Mouse (Mus musculus): Measurements from ENCODE around the gene Wdr76. TPM values are rescaled to one million over a fixed set of nuclear protein-coding genes. Genes with fewer than 3 reads are reported as not detected.

Gene Wdr76
- polyA plus RNA-seq, 1 experiment from 2014 or later, result 8.9 TPM

DNA sequence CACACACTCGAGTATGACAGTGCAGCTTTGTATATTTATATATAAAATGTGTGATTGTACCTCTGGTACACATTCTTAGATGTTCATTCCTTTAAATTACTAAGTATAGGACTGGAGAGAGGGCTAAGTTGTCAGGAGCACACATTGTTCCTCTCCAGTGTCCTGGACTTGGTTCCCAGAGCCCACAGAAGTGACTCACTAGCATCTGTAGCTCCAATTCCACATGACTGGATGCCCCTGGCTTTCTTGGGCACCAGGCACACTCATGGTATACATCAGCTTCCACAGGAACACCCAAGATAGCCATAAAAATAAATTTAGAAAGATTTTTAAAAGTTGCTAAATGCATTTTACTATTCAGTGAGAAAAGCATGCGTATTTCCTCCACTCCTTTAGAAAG lies 18.5 kb downstream of the Wdr76 start:
- WGBS, result 86% methylated on average over 2 of the region's 2 CpGs
- Histone ChIP-seq H3K27ac (no peak overlapping the region), H3K4me2 (no peak overlapping the region), H3K27me3 (no peaks in the 10 kb centered on the region), H3K9ac (no peak overlapping the region), H3K9me3 (no peaks in the 10 kb centered on the region), H3K4me1 (no peaks in the 10 kb centered on the region), H3K4me3 (no peak overlapping the region), H3K36me3 (peaks cover 47% of the 10 kb centered on the region)
- no peak for ATAC-seq (ENCODE audit: insufficient number of reproducible peaks, insufficient read depth, low FRiP score, low TSS enrichment, low read depth)

DNA sequence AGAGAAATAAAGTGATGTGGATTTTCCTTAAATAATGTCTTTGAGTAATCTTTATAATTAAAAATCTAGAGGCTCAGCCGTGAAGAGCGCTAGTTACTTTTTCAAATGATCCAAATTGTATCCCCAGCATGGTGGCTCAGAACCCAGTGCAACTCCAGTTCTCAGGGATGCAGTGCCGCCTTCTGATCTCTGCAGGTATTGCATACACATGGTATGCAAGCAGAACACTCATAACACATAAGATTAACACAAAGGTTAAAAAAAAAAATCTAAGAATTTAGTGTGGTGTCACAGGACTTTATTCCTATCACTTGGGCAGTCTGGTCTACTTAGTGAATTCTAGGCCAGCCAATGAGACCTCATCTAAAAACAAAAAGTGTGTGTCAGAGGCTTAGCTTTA lies 38.3 kb downstream of the Wdr76 start:
- no peaks in the 10 kb centered on the region for H3K9me3 ChIP-seq

DNA sequence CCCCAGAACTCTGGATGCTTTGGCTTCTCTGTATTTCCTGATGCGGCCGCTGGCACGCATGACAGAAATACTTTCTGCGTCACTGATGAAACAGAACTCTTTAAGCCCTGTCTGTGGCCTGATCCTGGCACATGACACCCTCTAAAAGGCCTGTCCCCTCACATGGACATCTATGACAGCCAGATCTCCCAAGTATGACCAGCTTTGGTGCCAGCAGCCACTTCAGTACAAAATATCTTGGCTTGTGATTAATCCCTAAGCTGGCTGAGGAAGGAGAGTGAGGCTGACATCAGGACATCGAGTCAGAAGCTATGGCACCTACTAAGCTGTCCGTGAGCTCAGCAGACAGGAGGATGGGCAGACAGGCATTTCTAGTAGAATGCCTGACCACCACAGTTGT lies 43.1 kb downstream of the Wdr76 start:
- no peak for ATAC-seq (ENCODE audit: insufficient number of reproducible peaks, insufficient read depth, low FRiP score, low TSS enrichment, low read depth)
- H3K27me3 ChIP-seq, result no peaks in the 10 kb centered on the region
- no peak overlapping the region for H3K4me3 ChIP-seq
- H3K27ac ChIP-seq, result no peak overlapping the region
- 91% methylated on average over 6 of the region's 6 CpGs for WGBS
- H3K9me3 ChIP-seq, result no peaks in the 10 kb centered on the region
- H3K36me3 ChIP-seq, result peaks cover 19% of the 10 kb centered on the region; the same call in 1 of the 2 replicates
- H3K9ac ChIP-seq, result no peak overlapping the region
- 0 out of 2 replicates have a peak, but pooled peaks cover 4% of the 10 kb centered on the region for H3K4me1 ChIP-seq
- H3K4me2 ChIP-seq, result no peak overlapping the region

More for the DNA sequence above, 38.3 kb downstream of the Wdr76 start:
- WGBS, result 92% methylated on average over 3 of the region's 3 CpGs
- ATAC-seq (ENCODE audit: insufficient number of reproducible peaks, insufficient read depth, low FRiP score, low TSS enrichment, low read depth), result no peak
- no peak overlapping the region for H3K27ac ChIP-seq
- no peak overlapping the region for H3K4me2 ChIP-seq
- H3K9ac ChIP-seq, result no peak overlapping the region
- peaks cover 43% of the 10 kb centered on the region for H3K36me3 ChIP-seq
- no peaks in the 10 kb centered on the region for H3K27me3 ChIP-seq
- no peak overlapping the region for H3K4me3 ChIP-seq
- no peaks in the 10 kb centered on the region for H3K4me1 ChIP-seq

DNA sequence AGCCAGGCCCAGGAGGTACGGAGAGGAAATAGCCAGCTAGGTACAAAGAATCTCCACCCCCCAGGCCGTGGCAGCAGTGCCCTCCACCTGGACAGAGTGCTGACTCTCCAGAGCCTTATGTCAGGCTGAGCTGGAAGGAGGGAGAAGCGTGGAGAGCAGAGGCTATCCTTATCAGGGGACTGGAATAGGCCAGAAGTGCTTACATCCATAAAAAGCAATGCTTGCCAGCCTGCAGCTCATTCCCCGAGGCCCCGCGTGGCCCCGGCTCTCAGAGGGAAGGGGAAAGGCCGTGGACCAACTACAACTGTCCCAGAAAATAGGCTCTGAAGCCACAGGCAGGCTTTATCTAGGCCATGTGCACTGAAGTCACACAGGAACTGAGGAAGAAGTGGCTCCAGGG lies 44.7 kb downstream of the Wdr76 start:
- WGBS, result 85% methylated on average over 8 of the region's 8 CpGs

DNA sequence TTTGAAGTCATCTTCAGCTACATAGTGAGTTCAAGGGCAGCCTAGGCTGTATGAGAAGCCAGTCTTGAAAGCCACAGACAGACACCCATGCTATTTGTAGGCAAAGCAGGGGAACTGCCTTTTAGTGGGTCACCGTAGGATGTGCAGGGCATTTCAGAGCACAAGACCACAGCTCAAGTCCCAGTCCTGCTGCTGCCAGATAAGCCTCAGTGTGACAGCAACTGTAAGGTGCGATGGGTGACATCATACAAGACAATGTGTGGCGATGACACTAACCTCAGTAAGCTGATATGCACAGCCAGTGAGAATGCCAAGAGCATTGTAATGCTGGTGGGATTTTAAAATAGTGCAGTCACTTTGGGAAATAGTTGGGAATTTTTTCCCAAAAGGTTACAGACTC lies 56.6 kb downstream of the Wdr76 start:
- H3K4me3 ChIP-seq, result no peak overlapping the region
- ATAC-seq (ENCODE audit: insufficient number of reproducible peaks, insufficient read depth, low FRiP score, low TSS enrichment, low read depth), result no peak
- WGBS, result 91% methylated on average over 3 of the region's 3 CpGs
- no peak overlapping the region for H3K27ac ChIP-seq
- no peaks in the 10 kb centered on the region for H3K9me3 ChIP-seq
- no peaks in the 10 kb centered on the region for H3K4me1 ChIP-seq
- H3K4me2 ChIP-seq, result no peak overlapping the region
- no peaks in the 10 kb centered on the region for H3K36me3 ChIP-seq
- H3K27me3 ChIP-seq, result no peaks in the 10 kb centered on the region
- H3K9ac ChIP-seq, result no peak overlapping the region

More for the DNA sequence above, 44.7 kb downstream of the Wdr76 start:
- Histone ChIP-seq H3K4me1 (0 out of 2 replicates have a peak, but pooled peaks cover 4% of the 10 kb centered on the region), H3K4me3 (no peak overlapping the region), H3K9ac (no peak overlapping the region), H3K4me2 (no peak overlapping the region), H3K27me3 (no peaks in the 10 kb centered on the region), H3K36me3 (0 out of 2 replicates have a peak, but pooled peaks cover 8% of the 10 kb centered on the region), H3K9me3 (no peaks in the 10 kb centered on the region), H3K27ac (no peak overlapping the region)
- no peak for ATAC-seq (ENCODE audit: insufficient number of reproducible peaks, insufficient read depth, low FRiP score, low TSS enrichment, low read depth)

DNA sequence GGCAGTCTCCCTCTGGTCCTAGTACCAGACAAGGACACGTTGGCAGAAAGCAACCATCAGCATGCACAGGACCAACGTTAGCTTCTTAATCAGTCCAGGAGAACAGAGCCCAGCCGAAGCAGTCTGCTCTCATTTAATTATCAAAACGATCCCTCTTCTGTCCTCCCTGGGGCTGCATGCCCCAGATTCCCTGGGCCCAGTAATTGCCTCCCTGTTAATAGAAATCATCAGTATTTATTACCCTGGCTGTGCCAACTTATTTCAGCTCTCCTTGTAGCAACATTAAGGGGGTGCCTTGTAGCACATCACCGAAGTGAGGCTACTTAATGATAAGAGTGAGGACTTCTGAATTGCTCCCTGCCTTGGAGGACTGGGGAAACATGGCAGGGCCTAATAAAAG lies 59.4 kb downstream of the Wdr76 start:
- H3K9ac ChIP-seq, result no peak overlapping the region
- ATAC-seq (ENCODE audit: insufficient number of reproducible peaks, insufficient read depth, low FRiP score, low TSS enrichment, low read depth), result no peak
- no peaks in the 10 kb centered on the region for H3K36me3 ChIP-seq
- no peak overlapping the region for H3K4me2 ChIP-seq
- no peak overlapping the region for H3K27ac ChIP-seq
- H3K4me1 ChIP-seq, result no peaks in the 10 kb centered on the region
- no peaks in the 10 kb centered on the region for H3K27me3 ChIP-seq
- no peaks in the 10 kb centered on the region for H3K9me3 ChIP-seq
- WGBS, result 41% methylated on average over 5 of the region's 5 CpGs
- no peak overlapping the region for H3K4me3 ChIP-seq

DNA sequence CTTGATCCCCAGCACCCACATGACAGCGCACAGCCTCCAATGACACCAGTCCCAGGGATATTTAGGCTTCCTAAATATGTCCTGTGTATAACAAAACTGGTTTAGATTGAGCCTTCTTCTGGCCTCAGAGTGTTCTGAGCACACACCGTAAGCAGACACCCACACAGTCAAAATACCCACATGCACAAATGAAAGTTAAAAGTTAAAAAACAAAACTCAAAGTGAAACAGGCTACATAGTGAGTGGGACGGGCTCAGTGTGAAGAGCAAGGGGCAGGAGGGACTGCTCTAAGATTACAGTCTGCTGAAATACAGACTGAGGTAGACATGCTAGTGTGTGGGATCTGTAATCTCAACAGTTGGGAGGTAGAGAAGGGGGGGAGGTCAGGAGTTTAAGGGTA lies 63.5 kb downstream of the Wdr76 start:
- Histone ChIP-seq H3K36me3 (no peaks in the 10 kb centered on the region), H3K4me2 (no peak overlapping the region), H3K9ac (no peak overlapping the region), H3K9me3 (no peaks in the 10 kb centered on the region), H3K4me3 (no peak overlapping the region), H3K4me1 (peaks cover 7% of the 10 kb centered on the region; the same call in 1 of the 2 replicates), H3K27me3 (no peaks in the 10 kb centered on the region), H3K27ac (no peak overlapping the region)
- ATAC-seq (ENCODE audit: insufficient number of reproducible peaks, insufficient read depth, low FRiP score, low TSS enrichment, low read depth), result no peak
- 83% methylated on average over 3 of the region's 3 CpGs for WGBS

DNA sequence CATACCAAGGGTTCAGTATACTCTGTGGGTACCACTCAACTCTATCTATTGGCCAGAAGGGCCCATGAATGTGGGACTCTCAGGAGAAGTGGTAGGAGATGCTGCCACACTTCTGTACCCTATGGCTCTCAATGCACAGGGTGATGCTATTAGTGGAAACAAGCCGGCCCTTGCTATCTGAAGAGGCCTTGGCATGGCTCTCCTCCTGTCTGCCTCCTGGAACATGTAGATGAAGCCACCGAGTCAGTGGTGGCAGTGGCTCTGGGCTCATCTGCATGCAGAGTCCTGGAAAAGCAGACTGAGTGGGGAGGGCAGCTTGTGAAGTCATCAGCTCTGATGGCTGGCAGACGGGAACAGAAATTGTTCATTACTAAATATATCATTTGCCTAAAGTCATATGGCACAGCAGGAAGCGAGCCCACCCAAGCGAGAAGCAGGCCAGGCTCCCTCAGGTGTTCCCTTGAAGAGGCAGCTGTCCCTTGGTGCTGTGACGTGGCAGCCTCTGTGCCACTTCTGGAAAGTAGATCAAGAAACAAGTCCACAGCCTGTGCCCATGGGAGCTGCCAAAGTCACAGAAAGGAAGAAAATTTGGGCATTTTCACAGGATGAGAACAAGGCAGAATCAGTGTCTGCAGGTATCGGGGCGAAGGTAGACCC lies 64.6 kb downstream of the Wdr76 start:
- no peak overlapping the region for H3K27ac ChIP-seq
- no peaks in the 10 kb centered on the region for H3K27me3 ChIP-seq
- 69% methylated on average over 8 of the region's 8 CpGs for WGBS
- H3K4me2 ChIP-seq, result no peak overlapping the region
- H3K9me3 ChIP-seq, result no peaks in the 10 kb centered on the region
- H3K4me1 ChIP-seq, result peaks cover 15% of the 10 kb centered on the region
- no peak overlapping the region for H3K9ac ChIP-seq
- H3K36me3 ChIP-seq, result no peaks in the 10 kb centered on the region
- no peak for ATAC-seq (ENCODE audit: insufficient number of reproducible peaks, insufficient read depth, low FRiP score, low TSS enrichment, low read depth)
- H3K4me3 ChIP-seq, result no peak overlapping the region

DNA sequence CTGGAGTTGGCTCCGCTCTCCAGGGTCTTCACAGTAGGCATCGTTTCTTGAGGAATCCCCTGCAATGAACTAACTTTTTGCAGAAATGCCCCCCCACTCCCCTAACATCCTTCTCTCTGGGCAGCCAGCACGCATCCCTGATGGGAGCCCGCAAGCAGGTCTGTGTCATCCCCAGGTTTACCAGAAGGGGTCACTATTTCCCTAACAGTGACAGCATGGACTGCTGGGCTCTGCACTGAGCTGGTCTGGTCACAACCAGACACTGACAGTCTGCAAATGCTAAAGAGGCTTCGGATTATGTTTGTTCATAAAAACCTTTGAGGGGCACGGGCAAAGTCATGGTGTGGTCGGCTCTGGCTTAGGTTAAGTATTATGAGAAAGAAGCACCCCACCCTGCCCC lies 65.3 kb downstream of the Wdr76 start:
- H3K4me1 ChIP-seq, result peaks cover 16% of the 10 kb centered on the region
- H3K9ac ChIP-seq, result no peak overlapping the region
- no peak overlapping the region for H3K4me3 ChIP-seq
- H3K4me2 ChIP-seq, result no peak overlapping the region
- H3K36me3 ChIP-seq, result no peaks in the 10 kb centered on the region
- H3K27me3 ChIP-seq, result no peaks in the 10 kb centered on the region
- 14% methylated on average over 7 of the region's 7 CpGs for WGBS
- ATAC-seq (ENCODE audit: insufficient number of reproducible peaks, insufficient read depth, low FRiP score, low TSS enrichment, low read depth), result peak; percentile 62; the same call in 1 of the 2 replicates
- H3K9me3 ChIP-seq, result no peaks in the 10 kb centered on the region
- no peak overlapping the region for H3K27ac ChIP-seq

DNA sequence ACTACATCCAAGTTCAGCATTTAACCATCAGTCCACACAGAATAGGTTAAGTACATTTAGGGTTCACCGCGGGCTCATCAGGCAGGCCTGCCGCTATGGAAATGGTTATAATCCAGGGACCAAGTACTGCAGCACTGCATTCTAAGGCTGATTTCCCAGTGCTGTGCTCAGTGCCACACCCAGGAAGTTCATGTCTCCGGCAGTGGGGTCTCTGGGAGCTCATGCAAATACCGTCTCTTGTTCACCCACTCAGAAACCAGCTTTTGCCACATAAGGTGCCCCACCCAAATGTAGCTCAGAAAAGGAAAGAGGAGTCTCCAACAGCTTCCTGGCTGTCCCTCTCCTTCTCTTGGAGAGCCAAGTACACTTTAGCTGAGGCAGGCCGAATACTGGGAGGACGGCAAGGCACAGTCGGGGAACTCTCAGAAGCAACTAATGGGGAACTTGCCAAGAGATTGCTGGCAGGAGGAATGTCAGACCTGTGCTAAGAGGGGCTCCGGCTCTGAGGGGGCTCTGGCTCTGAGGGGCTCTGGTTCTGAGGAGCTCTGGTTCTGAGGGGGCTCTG lies 67.6 kb downstream of the Wdr76 start:
- H3K27me3 ChIP-seq, result no peaks in the 10 kb centered on the region
- no peak overlapping the region for H3K9ac ChIP-seq
- H3K4me3 ChIP-seq, result no peak overlapping the region
- peaks cover 16% of the 10 kb centered on the region for H3K4me1 ChIP-seq
- H3K36me3 ChIP-seq, result no peaks in the 10 kb centered on the region
- ATAC-seq (ENCODE audit: insufficient number of reproducible peaks, insufficient read depth, low FRiP score, low TSS enrichment, low read depth), result no peak
- H3K27ac ChIP-seq, result no peak overlapping the region
- no peak overlapping the region for H3K4me2 ChIP-seq
- 66% methylated on average over 9 of the region's 9 CpGs for WGBS
- no peaks in the 10 kb centered on the region for H3K9me3 ChIP-seq

DNA sequence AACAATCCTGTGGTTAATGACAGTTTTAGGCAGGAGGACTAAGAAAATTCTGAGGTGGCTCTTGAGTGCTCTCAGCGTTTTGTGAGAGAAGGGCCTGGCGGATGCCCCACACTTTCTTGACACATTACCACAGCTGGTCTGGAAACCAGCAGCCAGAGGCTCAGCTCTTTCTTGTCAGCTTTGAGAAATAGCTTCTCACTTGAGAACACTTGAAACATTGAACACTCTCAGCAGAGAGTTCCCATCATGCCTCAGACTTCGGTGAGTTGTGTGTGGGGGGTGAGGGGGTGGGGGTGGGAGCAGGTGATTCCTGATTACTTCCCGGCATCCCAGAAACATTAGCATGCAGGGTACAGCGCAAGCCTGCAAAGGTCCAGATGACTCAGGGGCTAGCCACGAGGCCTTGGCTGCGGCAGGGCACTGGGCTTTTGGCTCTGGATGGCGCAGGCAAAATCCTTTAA lies 69.2 kb downstream of the Wdr76 start:
- ATAC-seq (ENCODE audit: insufficient number of reproducible peaks, insufficient read depth, low FRiP score, low TSS enrichment, low read depth), result no peak
- H3K9ac ChIP-seq, result no peak overlapping the region
- no peaks in the 10 kb centered on the region for H3K9me3 ChIP-seq
- peak overlapping the region; percentile 22; the same call in 1 of the 2 replicates for H3K27ac ChIP-seq
- no peak overlapping the region for H3K4me3 ChIP-seq
- no peak overlapping the region for H3K4me2 ChIP-seq
- H3K27me3 ChIP-seq, result no peaks in the 10 kb centered on the region
- H3K4me1 ChIP-seq, result peaks cover 16% of the 10 kb centered on the region
- H3K36me3 ChIP-seq, result no peaks in the 10 kb centered on the region
- WGBS, result 45% methylated on average over 8 of the region's 8 CpGs

DNA sequence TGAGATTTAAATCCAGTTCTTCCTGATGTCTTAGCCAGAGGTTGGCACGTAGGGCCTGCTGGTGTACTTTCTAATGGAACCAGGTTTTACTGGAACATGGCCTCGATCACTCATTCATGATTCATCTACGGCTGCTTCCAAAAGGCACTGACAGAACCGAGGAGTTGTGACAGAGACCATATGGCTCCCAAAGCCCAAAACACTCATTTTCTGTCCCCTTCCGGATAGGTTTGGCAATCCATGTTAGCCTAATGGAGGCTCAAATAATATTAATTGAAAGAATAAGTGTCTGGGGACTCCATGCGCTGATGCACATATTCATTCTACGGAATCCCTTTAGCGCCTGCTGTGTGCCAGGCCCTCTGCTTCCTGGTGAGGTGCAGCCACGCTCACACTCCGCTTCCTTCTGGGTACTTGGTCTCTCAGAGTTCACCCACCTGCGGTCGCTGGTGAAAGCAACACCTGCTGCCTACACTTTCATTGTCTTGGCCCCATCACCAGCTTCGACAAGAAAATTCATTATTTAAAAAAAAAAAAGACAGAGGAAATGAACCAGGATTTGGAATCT lies 76.4 kb downstream of the Wdr76 start:
- 89% methylated on average over 13 of the region's 13 CpGs for WGBS
- ATAC-seq (ENCODE audit: insufficient number of reproducible peaks, insufficient read depth, low FRiP score, low TSS enrichment, low read depth), result no peak

More for the DNA sequence above, 76.4 kb downstream of the Wdr76 start:
- H3K36me3 ChIP-seq, result no peaks in the 10 kb centered on the region
- H3K27me3 ChIP-seq, result peaks cover 4% of the 10 kb centered on the region; the same call in 1 of the 2 replicates
- H3K4me3 ChIP-seq, result no peak overlapping the region
- H3K9ac ChIP-seq, result no peak overlapping the region
- peaks cover 14% of the 10 kb centered on the region for H3K4me1 ChIP-seq
- no peak overlapping the region for H3K4me2 ChIP-seq
- H3K27ac ChIP-seq, result no peak overlapping the region
- no peaks in the 10 kb centered on the region for H3K9me3 ChIP-seq

All from embryonic facial prominence, embryonic 13.5 days (tissue).